Comparison of ENCODE assay signal across 15 mouse cellular contexts in genomic region chr3:52463911-52464310, GRCm38 (mm10).
A peak's percentile ranks its signal among the peaks of the same experiment; 100 is the strongest.
DNase-seq lines count a peak whose midpoint lies in the region; ATAC-seq lines count a peak whose summit lies in the region.
"Had no signal": no experiment of that assay in that cellular context is flagged by ENCODE, and none has a peak within 500 bp of the region (broad histone marks: within the 10 kb centered on the region; RNA-seq: fewer than 3 reads in every experiment).

No protein-coding gene starts in this region.

- no peak overlapping the region for H3K4me3 ChIP-seq in midbrain, embryonic 10.5 days
- H3K4me3 ChIP-seq in midbrain, embryonic 14.5 days (replicated peaks; ENCODE audit: low read depth, low read length), result no peak overlapping the region
- H3K4me3 ChIP-seq in kidney, embryonic 15.5 days (replicated peaks), result no peak overlapping the region
- H3K4me3 ChIP-seq: embryonic facial prominence, embryonic 13.5 days; forebrain, embryonic 13.5 days had no signal

- H3K36me3 ChIP-seq in midbrain, embryonic 10.5 days, result no peaks in the 10 kb centered on the region
- no peaks in the 10 kb centered on the region for H3K36me3 ChIP-seq in midbrain, embryonic 14.5 days (ENCODE audit: control insufficient read depth, insufficient read depth, low read length)
- H3K36me3 ChIP-seq in kidney, embryonic 15.5 days, result no peaks in the 10 kb centered on the region
- H3K36me3 ChIP-seq: embryonic facial prominence, embryonic 13.5 days had no signal

- ATAC-seq in midbrain, embryonic 14.5 days (ENCODE audit: low FRiP score, low TSS enrichment), result no peak
- ATAC-seq in kidney, embryonic 15.5 days (replicated peaks; ENCODE audit: low FRiP score), result peak; percentile 58; the same call in 1 of the 2 replicates
- ATAC-seq: forebrain, embryonic 13.5 days had no signal

- no peak overlapping the region for H3K9ac ChIP-seq in midbrain, embryonic 14.5 days (replicated peaks; ENCODE audit: low read length)
- H3K9ac ChIP-seq in kidney, embryonic 15.5 days, result no peak overlapping the region
- H3K9ac ChIP-seq: embryonic facial prominence, embryonic 13.5 days; forebrain, embryonic 13.5 days had no signal

- no peaks in the 10 kb centered on the region for H3K27me3 ChIP-seq in midbrain, embryonic 10.5 days (ENCODE audit: low read depth, poor library complexity, severe bottlenecking)
- no peaks in the 10 kb centered on the region for H3K27me3 ChIP-seq in midbrain, embryonic 14.5 days (ENCODE audit: control insufficient read depth, insufficient read depth, low read length)
- H3K27me3 ChIP-seq in kidney, embryonic 15.5 days, result no peaks in the 10 kb centered on the region
- H3K27me3 ChIP-seq: embryonic facial prominence, embryonic 13.5 days; forebrain, embryonic 13.5 days had no signal

- H3K4me1 ChIP-seq in midbrain, embryonic 10.5 days, result no peaks in the 10 kb centered on the region
- no peaks in the 10 kb centered on the region for H3K4me1 ChIP-seq in midbrain, embryonic 14.5 days (ENCODE audit: control insufficient read depth, insufficient read depth, low read length)
- H3K4me1 ChIP-seq in kidney, embryonic 15.5 days, result 0 out of 2 replicates have a peak, but pooled peaks cover 2% of the 10 kb centered on the region
- H3K4me1 ChIP-seq: embryonic facial prominence, embryonic 13.5 days; forebrain, embryonic 13.5 days had no signal

- WGBS in midbrain, embryonic 10.5 days, result 63% methylated on average over 7 of the region's 7 CpGs
- WGBS in midbrain, embryonic 14.5 days, result 69% methylated on average over 7 of the region's 7 CpGs
- WGBS in kidney, embryonic 15.5 days, result 22% methylated on average over 7 of the region's 7 CpGs

- H3K4me2 ChIP-seq in midbrain, embryonic 14.5 days (ENCODE audit: low read length), result no peak overlapping the region
- no peak overlapping the region for H3K4me2 ChIP-seq in kidney, embryonic 15.5 days
- H3K4me2 ChIP-seq: embryonic facial prominence, embryonic 13.5 days; forebrain, embryonic 13.5 days had no signal

- no peaks in the 10 kb centered on the region for H3K9me3 ChIP-seq in midbrain, embryonic 10.5 days (replicated peaks)
- H3K9me3 ChIP-seq in midbrain, embryonic 14.5 days (ENCODE audit: control insufficient read depth, low read length), result no peaks in the 10 kb centered on the region
- no peaks in the 10 kb centered on the region for H3K9me3 ChIP-seq in kidney, embryonic 15.5 days (replicated peaks)
- H3K9me3 ChIP-seq: embryonic facial prominence, embryonic 13.5 days; forebrain, embryonic 13.5 days had no signal

- peak; percentile 20 for DNase-seq in midbrain, embryonic 10.5 days (ENCODE audit: low spot score)
- DNase-seq in midbrain, embryonic 14.5 days, result no peak
- DNase-seq in embryo, embryonic 10 days (ENCODE audit: low spot score), result peak; percentile 80
- no peak for DNase-seq in cerebellum, adult 8-10 months
- DNase-seq in thymus, postnatal 0 days (ENCODE audit: low spot score), result no peak
- no peak for DNase-seq in lung, postnatal 10 days
- DNase-seq: adrenal gland, postnatal 25 days; cerebellum, adult 11 months; heart, adult 18-20 months; liver; lung, postnatal 36 days; spleen, adult 18-20 months had no signal

- H3K27ac ChIP-seq in midbrain, embryonic 10.5 days (replicated peaks), result no peak overlapping the region
- no peak overlapping the region for H3K27ac ChIP-seq in midbrain, embryonic 14.5 days (replicated peaks; ENCODE audit: low read depth, low read length)
- no peak overlapping the region for H3K27ac ChIP-seq in kidney, embryonic 15.5 days
- H3K27ac ChIP-seq: embryonic facial prominence, embryonic 13.5 days; forebrain, embryonic 13.5 days had no signal

Comparison
In these comparisons a context has a peak if more than half of its experiments do, and no peak if none do; other contexts are left out.
1. DNase-seq: peak in midbrain, embryonic 10.5 days (single experiment) and embryo, embryonic 10 days (single experiment); none in midbrain, embryonic 14.5 days (single experiment), cerebellum, adult 8-10 months (single experiment), thymus, postnatal 0 days (single experiment) and lung, postnatal 10 days (single experiment).